Mouse (Mus musculus): ENCODE data around the gene Shq1.

DNA sequence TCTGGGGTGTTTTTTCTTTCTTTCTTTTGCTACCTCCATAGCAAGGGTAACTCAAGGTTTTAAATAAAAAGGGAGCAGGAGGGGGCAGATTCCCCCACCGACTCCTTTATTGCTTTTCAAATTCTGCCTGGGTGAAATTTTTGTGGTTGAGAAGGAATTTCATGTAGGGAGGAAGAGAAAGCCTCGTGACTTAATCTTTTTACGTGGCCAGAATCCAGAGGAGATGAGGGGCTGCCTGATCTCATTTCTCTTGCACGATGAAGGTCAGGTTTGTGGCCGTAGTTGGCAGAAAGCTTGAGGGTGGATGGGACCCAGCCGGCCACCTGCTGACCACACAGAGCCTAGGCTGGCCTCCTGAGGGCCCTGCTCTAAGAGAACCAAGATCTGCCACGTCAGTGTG lies 36.6 kb upstream of the Shq1 start:
- TF ChIP-seq CTCF (IDR thresholded peaks at IDR 0.05; ENCODE audit: low read depth, low read length) = no peak
- no peak for TF ChIP-seq TAL1 (conservative IDR thresholded peaks at IDR 0.05; ENCODE audit: low read depth, low read length)

Measured in G1E (cell line).